Comparison of ENCODE assay signal across 16 mouse cellular contexts in the genomic region with DNA sequence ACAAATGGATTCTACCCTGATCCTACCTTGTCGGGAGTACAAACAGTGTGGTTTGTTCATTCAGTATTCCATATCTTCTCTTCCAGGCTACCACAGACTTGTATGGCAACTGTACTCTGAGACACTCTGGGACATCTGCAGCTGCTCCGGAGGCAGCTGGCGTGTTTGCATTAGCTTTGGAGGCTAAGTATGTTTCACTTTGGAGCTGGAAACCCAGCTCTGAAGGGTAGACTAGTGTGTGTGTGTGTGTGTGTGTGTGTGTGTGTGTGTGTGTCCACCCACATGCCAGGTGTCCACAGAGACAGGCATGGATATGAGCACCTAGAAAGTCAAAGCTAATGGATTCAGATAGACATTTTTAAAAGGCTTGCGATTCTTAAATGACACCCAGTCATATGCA.
"Had no signal": no experiment of that assay in that cellular context is flagged by ENCODE, and none has a peak within 500 bp of the region (broad histone marks: within the 10 kb centered on the region; RNA-seq: fewer than 3 reads in every experiment).

No protein-coding gene starts in this region.

- H3K36me3 ChIP-seq: kidney, embryonic 15.5 days; limb, embryonic 12.5 days; liver, embryonic 13.5 days; lung, embryonic 15.5 days; midbrain, embryonic 15.5 days had no signal

- H3K9ac ChIP-seq: kidney, embryonic 15.5 days; limb, embryonic 12.5 days; liver, embryonic 13.5 days; liver, postnatal 0 days; lung, embryonic 15.5 days; midbrain, embryonic 15.5 days had no signal

- H3K4me2 ChIP-seq: kidney, embryonic 15.5 days; limb, embryonic 12.5 days; liver, embryonic 13.5 days; lung, embryonic 15.5 days; midbrain, embryonic 11.5 days; midbrain, embryonic 15.5 days had no signal

- H3K4me1 ChIP-seq: kidney, embryonic 15.5 days; liver, embryonic 13.5 days; lung, embryonic 15.5 days; megakaryocyte, embryonic 14.5 days; midbrain, embryonic 15.5 days had no signal

- H3K27ac ChIP-seq: kidney, embryonic 15.5 days; left cerebral cortex, adult 2 months; limb, embryonic 12.5 days; liver, embryonic 13.5 days; lung, embryonic 15.5 days; macrophage; midbrain, embryonic 15.5 days had no signal

- H3K9me3 ChIP-seq: kidney, embryonic 15.5 days; limb, embryonic 12.5 days; liver, embryonic 13.5 days; lung, embryonic 15.5 days; megakaryocyte, embryonic 14.5 days; midbrain, embryonic 15.5 days had no signal

- DNase-seq: kidney, adult 2 months; kidney, postnatal 14 days; liver; liver, embryonic 13.5 days; liver, postnatal 0 days; lung, postnatal 14 days; thymus, postnatal 4 days had no signal

- H3K27me3 ChIP-seq: kidney, embryonic 15.5 days; limb, embryonic 12.5 days; liver, embryonic 13.5 days; lung, embryonic 15.5 days; midbrain, embryonic 15.5 days had no signal

- H3K4me3 ChIP-seq: kidney, embryonic 15.5 days; left cerebral cortex, adult 2 months; limb, embryonic 12.5 days; liver, embryonic 13.5 days; lung, embryonic 15.5 days; megakaryocyte, embryonic 14.5 days; midbrain, embryonic 15.5 days had no signal

- ATAC-seq: intestine, embryonic 16.5 days; liver, postnatal 0 days had no signal
